Mouse (Mus musculus): ENCODE data around the gene Pde2a. TPM values are rescaled to one million over a fixed set of nuclear protein-coding genes. Genes with fewer than 3 reads are reported as not detected.
A peak's percentile ranks its signal among the peaks of the same experiment; 100 is the strongest.

The Pde2a gene
- polyA plus RNA-seq, 1 experiment from 2014 or later: 7.4 TPM

DNA sequence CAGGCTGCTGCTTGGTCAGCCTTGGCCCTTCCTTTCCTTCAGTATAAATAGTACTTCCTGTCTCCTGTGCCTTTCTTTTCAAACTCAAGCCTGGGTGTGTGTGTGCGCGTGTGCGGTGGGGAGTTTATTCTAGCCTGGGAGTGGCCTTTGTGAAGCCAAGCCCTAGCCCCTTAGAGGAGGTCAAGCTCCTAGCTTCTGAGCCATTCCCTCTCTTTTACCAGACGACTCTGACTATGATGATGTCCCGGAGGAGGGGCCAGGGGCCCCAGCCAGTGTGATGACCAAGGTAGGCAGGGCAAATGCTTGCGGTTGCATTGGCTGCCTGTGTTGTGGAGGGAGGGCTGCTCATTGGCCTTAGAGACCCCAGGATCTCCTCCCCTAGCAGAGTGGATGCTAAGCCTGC lies 36.2 kb upstream of the Pde2a start:
- ATAC-seq (ENCODE audit: insufficient number of reproducible peaks, insufficient read depth, low FRiP score, low TSS enrichment, low read depth): no peak
- Histone ChIP-seq H3K4me2 (no peak overlapping the region), H3K9ac (no peak overlapping the region), H3K27me3 (no peaks in the 10 kb centered on the region), H3K4me3 (no peak overlapping the region), H3K36me3 (peaks cover 10% of the 10 kb centered on the region), H3K9me3 (no peaks in the 10 kb centered on the region), H3K27ac (no peak overlapping the region), H3K4me1 (peaks cover 18% of the 10 kb centered on the region)
- 42% methylated on average over 6 of the region's 6 CpGs for WGBS

- Histone ChIP-seq H3K4me1 (peaks cover 18% of the 10 kb centered on the region), H3K4me2 (no peak overlapping the region), H3K9me3 (no peaks in the 10 kb centered on the region), H3K9ac (no peak overlapping the region), H3K36me3 (peaks cover 12% of the 10 kb centered on the region), H3K4me3 (no peak overlapping the region), H3K27me3 (no peaks in the 10 kb centered on the region), H3K27ac (no peak overlapping the region)
- ATAC-seq (ENCODE audit: insufficient number of reproducible peaks, insufficient read depth, low FRiP score, low TSS enrichment, low read depth): no peak; the same call in 1 of the 2 replicates
- 46% methylated on average over 9 of the region's 10 CpGs for WGBS
These were observed 35.5 kb upstream of the Pde2a start for GRCm38 (mm10) chr7:101385866-101386452.

DNA sequence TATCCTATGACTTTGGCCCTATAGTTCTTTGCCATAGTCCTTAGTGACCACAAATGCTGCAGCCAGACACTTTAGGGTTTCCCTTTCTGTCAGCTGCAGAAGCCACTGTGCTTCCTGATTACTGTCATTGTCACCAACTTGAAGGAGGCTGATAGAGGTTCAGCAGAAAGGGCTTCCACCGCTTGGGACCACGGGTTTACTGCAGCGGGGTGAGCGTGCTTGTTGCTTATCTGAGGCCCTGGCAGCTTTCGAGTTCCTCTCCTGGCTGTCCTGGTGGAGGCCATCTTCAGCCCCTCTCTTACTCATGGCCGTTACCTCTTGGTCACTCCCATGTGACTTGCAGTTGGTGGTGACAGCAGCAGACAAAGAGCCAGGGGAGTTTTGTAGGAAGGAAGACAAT lies 32.2 kb upstream of the Pde2a start:
- no peak overlapping the region for H3K9ac ChIP-seq
- H3K4me3 ChIP-seq: no peak overlapping the region
- peaks cover 47% of the 10 kb centered on the region for H3K4me1 ChIP-seq
- no peak overlapping the region for H3K4me2 ChIP-seq
- H3K36me3 ChIP-seq: peaks cover 12% of the 10 kb centered on the region
- H3K27me3 ChIP-seq: no peaks in the 10 kb centered on the region
- WGBS: 89% methylated on average over 6 of the region's 6 CpGs
- no peaks in the 10 kb centered on the region for H3K9me3 ChIP-seq
- no peak for ATAC-seq (ENCODE audit: insufficient number of reproducible peaks, insufficient read depth, low FRiP score, low TSS enrichment, low read depth)
- no peak overlapping the region for H3K27ac ChIP-seq

DNA sequence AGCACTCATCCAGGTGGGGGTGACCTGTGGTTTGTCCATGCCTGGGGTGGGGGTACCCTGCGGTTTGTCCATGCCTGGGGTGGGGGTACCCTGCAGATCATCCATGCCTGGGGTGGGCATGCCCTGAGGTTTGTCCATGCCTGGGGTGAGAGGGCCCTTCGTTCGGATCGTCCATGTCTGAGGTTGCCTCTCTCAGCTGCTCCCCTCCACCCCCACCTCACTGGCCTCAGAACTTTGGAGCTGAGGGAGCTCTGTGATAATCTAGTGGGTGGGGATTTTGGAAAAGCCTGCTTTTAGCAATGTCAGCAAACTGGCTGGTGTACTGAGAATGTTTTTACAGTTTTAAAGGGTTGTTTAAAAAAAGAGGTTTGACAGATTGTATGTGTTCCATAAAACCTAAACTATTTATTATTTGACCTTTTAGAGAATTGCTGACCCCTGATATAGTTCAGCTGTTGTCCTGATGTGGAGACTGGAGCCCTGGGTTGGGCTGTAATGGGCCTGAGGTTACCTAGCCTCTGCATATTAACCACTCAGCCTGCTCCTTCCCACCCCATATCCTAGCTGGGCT lies 29.5 kb upstream of the Pde2a start:
- Histone ChIP-seq H3K4me1 (peaks cover 47% of the 10 kb centered on the region), H3K27me3 (no peaks in the 10 kb centered on the region), H3K4me3 (no peak overlapping the region), H3K9ac (0 out of 2 replicates have a peak overlapping the region, but pooled peaks have one; percentile 37), H3K36me3 (peaks cover 24% of the 10 kb centered on the region), H3K9me3 (no peaks in the 10 kb centered on the region), H3K4me2 (no peak overlapping the region), H3K27ac (peak overlapping the region; percentile 97)
- WGBS: 78% methylated on average over 4 of the region's 4 CpGs
- no peak for ATAC-seq (ENCODE audit: insufficient number of reproducible peaks, insufficient read depth, low FRiP score, low TSS enrichment, low read depth)

DNA sequence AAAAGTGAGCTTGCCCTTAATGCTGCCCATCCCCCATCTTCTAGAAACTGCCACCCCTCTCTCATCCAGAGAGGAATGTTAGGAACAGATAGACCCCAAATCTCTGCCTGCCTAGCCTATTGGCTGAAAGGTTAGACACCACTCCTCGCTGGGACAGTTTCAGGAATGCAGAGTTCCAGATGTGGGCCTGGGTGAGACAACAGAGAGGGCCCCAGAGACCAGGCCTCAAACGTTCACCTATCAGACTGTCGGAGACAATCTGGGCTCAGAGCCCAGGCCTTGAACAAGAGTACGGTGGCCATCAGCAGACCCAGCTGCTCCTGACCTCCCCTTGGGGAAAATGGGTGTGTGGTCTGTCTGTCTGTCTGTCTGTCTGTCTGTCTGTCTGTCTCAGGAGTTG lies 28.5 kb upstream of the Pde2a start:
- Histone ChIP-seq H3K9ac (0 out of 2 replicates have a peak overlapping the region, but pooled peaks have one; percentile 37), H3K4me2 (peak overlapping the region; percentile 62; the same call in 1 of the 2 replicates), H3K9me3 (no peaks in the 10 kb centered on the region), H3K27me3 (no peaks in the 10 kb centered on the region), H3K4me1 (peaks cover 47% of the 10 kb centered on the region), H3K27ac (peak overlapping the region; percentile 97), H3K36me3 (peaks cover 34% of the 10 kb centered on the region), H3K4me3 (no peak overlapping the region)
- no peak for ATAC-seq (ENCODE audit: insufficient number of reproducible peaks, insufficient read depth, low FRiP score, low TSS enrichment, low read depth)
- WGBS: 22% methylated on average over 4 of the region's 4 CpGs

- Histone ChIP-seq H3K9ac (peak overlapping the region; percentile 67), H3K4me2 (peak overlapping the region; percentile 62), H3K4me3 (peak overlapping the region; percentile 36), H3K36me3 (peaks cover 39% of the 10 kb centered on the region), H3K27ac (peak overlapping the region; percentile 97), H3K27me3 (no peaks in the 10 kb centered on the region), H3K9me3 (no peaks in the 10 kb centered on the region), H3K4me1 (peaks cover 47% of the 10 kb centered on the region)
- 24% methylated on average over 8 of the region's 8 CpGs for WGBS
- peak; percentile 73 for ATAC-seq (ENCODE audit: insufficient number of reproducible peaks, insufficient read depth, low FRiP score, low TSS enrichment, low read depth)
These were observed 27.6 kb upstream of the Pde2a start for GRCm38 (mm10) chr7:101393694-101394504.

GRCm38 (mm10) chr7:101394569-101394968 lies 26.9 kb upstream of the Pde2a start:
- ATAC-seq (ENCODE audit: insufficient number of reproducible peaks, insufficient read depth, low FRiP score, low TSS enrichment, low read depth): no peak
- Histone ChIP-seq H3K9ac (peak overlapping the region; percentile 67), H3K27ac (peak overlapping the region; percentile 97), H3K36me3 (peaks cover 46% of the 10 kb centered on the region), H3K9me3 (no peaks in the 10 kb centered on the region), H3K4me1 (peaks cover 47% of the 10 kb centered on the region), H3K4me2 (peak overlapping the region; percentile 62), H3K4me3 (peak overlapping the region; percentile 36), H3K27me3 (no peaks in the 10 kb centered on the region)
- WGBS: 64% methylated on average over 3 of the region's 3 CpGs

DNA sequence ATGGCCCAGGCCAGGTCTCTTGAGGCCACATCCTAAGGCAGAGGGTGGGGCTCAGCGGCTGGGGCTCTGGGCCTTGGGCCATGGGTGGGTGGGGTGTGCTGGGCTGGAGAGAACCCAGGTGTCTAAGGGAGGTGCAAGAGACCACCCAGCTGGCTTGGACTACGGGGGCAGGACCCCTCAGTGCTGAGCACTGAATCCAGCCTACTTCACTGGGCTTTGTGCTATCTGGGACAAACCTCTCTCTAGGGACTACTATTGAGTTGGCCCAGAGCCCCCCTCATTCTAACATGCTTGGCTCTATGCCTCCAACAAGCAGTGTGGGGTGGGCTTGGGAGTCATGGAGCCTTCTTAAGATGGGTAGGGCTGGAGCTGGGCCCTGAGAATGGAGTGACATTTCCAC lies 26.0 kb upstream of the Pde2a start:
- no peaks in the 10 kb centered on the region for H3K9me3 ChIP-seq
- H3K4me3 ChIP-seq: peak overlapping the region; percentile 36
- 0 out of 2 replicates have a peak overlapping the region, but pooled peaks have one; percentile 6 for H3K9ac ChIP-seq
- H3K27me3 ChIP-seq: no peaks in the 10 kb centered on the region
- H3K4me2 ChIP-seq: peak overlapping the region; percentile 62
- WGBS: 95% methylated on average over 2 of the region's 2 CpGs
- H3K27ac ChIP-seq: no peak overlapping the region
- H3K36me3 ChIP-seq: peaks cover 46% of the 10 kb centered on the region
- no peak for ATAC-seq (ENCODE audit: insufficient number of reproducible peaks, insufficient read depth, low FRiP score, low TSS enrichment, low read depth)
- H3K4me1 ChIP-seq: peaks cover 47% of the 10 kb centered on the region

GRCm38 (mm10) chr7:101397175-101397574 lies 24.3 kb upstream of the Pde2a start:
- WGBS: 91% methylated on average over 4 of the region's 4 CpGs
- Histone ChIP-seq H3K36me3 (peaks cover 63% of the 10 kb centered on the region), H3K9me3 (no peaks in the 10 kb centered on the region), H3K9ac (no peak overlapping the region), H3K27ac (no peak overlapping the region), H3K27me3 (no peaks in the 10 kb centered on the region), H3K4me1 (peaks cover 39% of the 10 kb centered on the region), H3K4me3 (no peak overlapping the region), H3K4me2 (no peak overlapping the region)
- no peak for ATAC-seq (ENCODE audit: insufficient number of reproducible peaks, insufficient read depth, low FRiP score, low TSS enrichment, low read depth)

- no peak for ATAC-seq (ENCODE audit: insufficient number of reproducible peaks, insufficient read depth, low FRiP score, low TSS enrichment, low read depth)
- H3K4me2 ChIP-seq: no peak overlapping the region
These were observed 20.0 kb upstream of the Pde2a start for GRCm38 (mm10) chr7:101401510-101401909.

GRCm38 (mm10) chr7:101403831-101404230 lies 17.7 kb upstream of the Pde2a start:
- WGBS: 96% methylated on average over 5 of the region's 5 CpGs
- H3K4me3 ChIP-seq: no peak overlapping the region

More at GRCm38 (mm10) chr7:101401510-101401909, 20.0 kb upstream of the Pde2a start:
- no peaks in the 10 kb centered on the region for H3K9me3 ChIP-seq
- H3K9ac ChIP-seq: no peak overlapping the region
- WGBS: 90% methylated on average over 7 of the region's 7 CpGs
- no peaks in the 10 kb centered on the region for H3K4me1 ChIP-seq
- H3K27ac ChIP-seq: no peak overlapping the region
- H3K4me3 ChIP-seq: no peak overlapping the region
- H3K36me3 ChIP-seq: peaks cover 97% of the 10 kb centered on the region
- H3K27me3 ChIP-seq: no peaks in the 10 kb centered on the region

More at GRCm38 (mm10) chr7:101403831-101404230, 17.7 kb upstream of the Pde2a start:
- H3K4me2 ChIP-seq: no peak overlapping the region
- no peaks in the 10 kb centered on the region for H3K4me1 ChIP-seq
- ATAC-seq (ENCODE audit: insufficient number of reproducible peaks, insufficient read depth, low FRiP score, low TSS enrichment, low read depth): no peak
- no peak overlapping the region; the same call in 1 of the 2 replicates for H3K9ac ChIP-seq
- no peaks in the 10 kb centered on the region for H3K9me3 ChIP-seq
- no peaks in the 10 kb centered on the region for H3K27me3 ChIP-seq
- H3K36me3 ChIP-seq: peaks cover 95% of the 10 kb centered on the region
- no peak overlapping the region for H3K27ac ChIP-seq
